Mouse (Mus musculus) liver, embryonic 14.5 days (tissue): ENCODE data around the gene Rcsd1. TPM values are rescaled to one million over a fixed set of nuclear protein-coding genes. Genes with fewer than 3 reads are reported as not detected.

Experiments
- ATAC-seq: fragments of 200-750 bp; cut with Nextera tagmentation; 2 replicates; pipeline ENCODE4 v1.8.0; 2017; ENCODE audit warnings: moderate number of reproducible peaks, mild to moderate bottlenecking, moderate library complexity; ENCODE audit not compliant: insufficient read depth
- DNase-seq, 3 experiments: peaks; one replicate each; pipeline ENCODE4 v3.0.0-alpha.2; 2012 to 2013; ENCODE audit warnings: low read depth in 3 of 3, low spot score in 3 of 3
- H3K27ac ChIP-seq: fragments of 300-500 bp; sonication (generic); 2 replicates; pipeline ENCODE4 v1.5.1; 2014; ENCODE audit warnings: moderate library complexity, mild to moderate bottlenecking, control low read depth, inconsistent platforms
- H3K27me3 ChIP-seq: fragments of 300-500 bp; sonication (generic); 2 replicates; pipeline ENCODE4 v1.6.1; 2014; ENCODE audit warnings: mild to moderate bottlenecking, low read length, moderate library complexity; ENCODE audit not compliant: control insufficient read depth, insufficient read depth
- H3K36me3 ChIP-seq: fragments of 300-500 bp; sonication (generic); replicated peaks from 2 replicates; pipeline ENCODE4 v1.6.1; 2014; ENCODE audit warnings: low read depth; ENCODE audit not compliant: control insufficient read depth, insufficient read depth
- H3K4me1 ChIP-seq, 2 experiments: fragments of 200-500 bp in 1 of 2; fragments of 300-500 bp in 1 of 2; sonication (generic) in 1 of 2; replicated peaks; 2 replicates each; pipeline ENCODE4 v1.6.1; 2012 to 2014; ENCODE audit warnings: antibody characterized with exemption in 1 of 2, inconsistent platforms in 1 of 2, low read length in 1 of 2; ENCODE audit not compliant: control insufficient read depth in 2 of 2, insufficient read depth in 2 of 2
- H3K4me2 ChIP-seq: fragments of 300-500 bp; sonication (generic); 2 replicates; pipeline ENCODE4 v1.6.1; 2014; ENCODE audit warnings: low read depth, mild to moderate bottlenecking, control low read depth, moderate library complexity
- H3K4me3 ChIP-seq, 2 experiments: fragments of 200-500 bp in 1 of 2; fragments of 300-500 bp in 1 of 2; sonication (generic) in 1 of 2; 2 replicates each; pipeline ENCODE4 v1.5.1; 2012 to 2014; ENCODE audit warnings: low read depth in 2 of 2, low read length in 2 of 2, mild to moderate bottlenecking in 2 of 2, control low read depth in 1 of 2, inconsistent platforms in 1 of 2, moderate library complexity in 1 of 2; ENCODE audit not compliant: insufficient read depth in 1 of 2
- H3K9ac ChIP-seq: fragments of 300-500 bp; sonication (generic); replicated peaks from 2 replicates; pipeline ENCODE4 v1.6.1; 2014; ENCODE audit warnings: mild to moderate bottlenecking, control low read depth, moderate library complexity
- H3K9me3 ChIP-seq: fragments of 300-500 bp; sonication (generic); 2 replicates; pipeline ENCODE4 v1.6.1; 2016; ENCODE audit warnings: low read length, mixed read lengths; ENCODE audit not compliant: control insufficient read depth
- CTCF ChIP-seq: IDR thresholded peaks from 2 replicates; pipeline ENCODE4 v1.5.1; 2016; ENCODE audit warnings: antibody characterized with exemption, low read depth, control low read depth
- EP300 ChIP-seq: IDR thresholded peaks from 2 replicates; pipeline ENCODE4 v1.6.1; 2016; ENCODE audit warnings: antibody characterized with exemption, low read depth
- WGBS: fragments of 180-500 bp; shearing (Covaris S2); extraction: QIAGEN DNeasy Blood & Tissue Kit; methylation state at CpG from one replicate; pipeline ENCODE4 v1.1.7; 2014; ENCODE audit not compliant: insufficient replicate concordance; 5-methylcytosine and 5-hydroxymethylcytosine counted together
- polyA plus RNA-seq, 2 experiments: library from polyadenylated mRNA; depleted of rRNA in 1 of 2; stranded (reverse) in 1 of 2; unstranded in 1 of 2; fragments of >200 nt; fragmentation: Nextera tagmentation in 1 of 2; extraction: Ambion mirVana in 1 of 2; gene quantifications; 2 replicates each; pipeline versions ENCODE4 v1.2.1 to v1.2.3; 2012 to 2014

Gene Rcsd1
- polyA plus RNA-seq, 2 experiments, result 2.4 to 4.8 TPM

GRCm38 (mm10) chr1:165735826-165736818 lies 26.6 kb upstream of the Rcsd1 start:
- 0 out of 4 replicates have a peak overlapping the region, but pooled peaks of 1 of the 2 experiments have one; percentile 2 for H3K4me3 ChIP-seq
- no peaks in the 10 kb centered on the region; the same call in 1 of the 2 replicates for H3K27me3 ChIP-seq
- peaks cover 0 to 7% of the 10 kb centered on the region in 2 experiments; a peak in 2 of 4 replicates for H3K4me1 ChIP-seq
- ATAC-seq (peak; percentile 61), DNase-seq (peak; percentile 59 to 67 (median 64))
- WGBS, result 26% methylated on average over 20 of the region's 20 CpGs
- no peak for TF ChIP-seq EP300
- TF ChIP-seq CTCF, result peak; percentile 94
- no peak overlapping the region for H3K9ac ChIP-seq
- H3K9me3 ChIP-seq, result no peaks in the 10 kb centered on the region
- H3K27ac ChIP-seq, result no peak overlapping the region
- H3K4me2 ChIP-seq, result peak overlapping the region; percentile 11; the same call in 1 of the 2 replicates
- H3K36me3 ChIP-seq, result no peaks in the 10 kb centered on the region

- Histone ChIP-seq H3K36me3 (no peaks in the 10 kb centered on the region), H3K4me2 (no peak overlapping the region), H3K9me3 (no peaks in the 10 kb centered on the region), H3K4me1 (peaks cover 0 to 7% of the 10 kb centered on the region in 2 experiments; a peak in 2 of 4 replicates), H3K9ac (no peak overlapping the region), H3K27me3 (no peaks in the 10 kb centered on the region; the same call in 1 of the 2 replicates), H3K27ac (no peak overlapping the region), H3K4me3 (no peak overlapping the region)
- TF ChIP-seq EP300, result no peak
- no peak for TF ChIP-seq CTCF
- no peak for DNase-seq
- ATAC-seq, result no peak
- 65% methylated on average over 2 of the region's 2 CpGs for WGBS
Observed at GRCm38 (mm10) chr1:165734840-165735239, 25.3 kb upstream of the Rcsd1 start.

DNA sequence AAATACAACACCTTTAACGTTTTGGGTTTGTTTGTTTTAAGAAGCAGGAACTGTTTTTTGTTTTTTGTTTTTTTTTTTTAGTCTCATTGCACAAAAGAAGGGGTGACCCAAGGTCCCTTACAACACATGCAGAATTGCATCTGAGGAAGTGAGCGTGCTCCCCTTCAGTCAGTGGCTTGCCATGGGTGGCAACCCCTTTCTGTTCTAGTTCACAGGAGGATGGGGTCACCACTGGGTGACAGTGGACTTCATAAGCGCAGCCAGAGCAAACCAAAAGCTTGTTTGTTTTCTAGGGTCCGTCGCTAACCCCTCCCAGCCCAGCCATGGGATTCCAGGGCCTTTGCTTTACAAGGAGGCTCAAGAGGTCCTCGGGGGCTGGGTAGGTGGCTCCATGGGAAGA lies 22.0 kb upstream of the Rcsd1 start:
- H3K4me1 ChIP-seq, result peaks cover 0 to 6% of the 10 kb centered on the region in 2 experiments; a peak in 2 of 4 replicates
- no peak overlapping the region for H3K4me3 ChIP-seq

GRCm38 (mm10) chr1:165730129-165730528 lies 20.6 kb upstream of the Rcsd1 start:
- no peak overlapping the region for H3K9ac ChIP-seq
- no peaks in the 10 kb centered on the region for H3K27me3 ChIP-seq
- WGBS, result 12% methylated on average over 1 of the region's 1 CpGs
- no peaks in the 10 kb centered on the region for H3K9me3 ChIP-seq
- ATAC-seq (no peak), DNase-seq (no peak)
- no peak overlapping the region for H3K4me3 ChIP-seq
- H3K27ac ChIP-seq, result no peak overlapping the region
- H3K4me1 ChIP-seq, result no peaks in the 10 kb centered on the region; a peak in 1 of 4 replicates
- H3K36me3 ChIP-seq, result no peaks in the 10 kb centered on the region
- TF ChIP-seq CTCF (no peak), EP300 (no peak)
- no peak overlapping the region for H3K4me2 ChIP-seq

More for the DNA sequence above, 22.0 kb upstream of the Rcsd1 start:
- Histone ChIP-seq H3K9me3 (no peaks in the 10 kb centered on the region), H3K4me2 (no peak overlapping the region), H3K9ac (no peak overlapping the region), H3K27ac (no peak overlapping the region), H3K27me3 (no peaks in the 10 kb centered on the region; the same call in 1 of the 2 replicates), H3K36me3 (no peaks in the 10 kb centered on the region)
- ATAC-seq (no peak), DNase-seq (no peak)
- TF ChIP-seq EP300, result no peak
- no peak for TF ChIP-seq CTCF
- WGBS, result 57% methylated on average over 6 of the region's 6 CpGs

DNA sequence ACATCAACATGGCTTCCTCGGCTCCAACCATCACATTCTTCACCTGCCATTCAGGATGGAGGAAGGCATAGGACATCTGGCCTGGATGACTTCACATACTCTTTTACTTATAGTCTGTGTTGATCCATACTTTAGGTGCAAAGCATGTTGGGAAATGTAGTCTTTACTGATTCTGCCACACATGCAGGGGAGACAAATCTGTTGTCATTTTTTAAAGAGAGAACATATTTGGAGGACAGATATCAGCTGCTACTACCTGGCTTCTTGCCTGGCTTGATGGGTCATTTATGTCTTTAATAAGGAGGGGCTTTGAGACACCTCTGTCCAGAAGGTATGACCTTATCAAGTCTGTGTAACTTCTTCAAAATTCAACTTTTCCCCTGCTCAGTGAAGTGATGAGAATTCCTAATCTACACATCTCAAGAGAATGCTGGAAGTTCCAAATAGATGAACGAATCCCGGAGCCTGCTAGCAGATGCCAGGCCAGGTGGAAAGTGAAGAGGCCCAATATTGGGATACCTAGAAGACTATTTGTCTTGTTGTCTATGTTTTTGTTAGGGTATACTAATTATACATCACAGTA lies 18.6 kb upstream of the Rcsd1 start:
- Histone ChIP-seq H3K4me1 (no peaks in the 10 kb centered on the region; a peak in 1 of 4 replicates), H3K27me3 (no peaks in the 10 kb centered on the region), H3K27ac (no peak overlapping the region), H3K4me3 (no peak overlapping the region), H3K9me3 (no peaks in the 10 kb centered on the region), H3K9ac (no peak overlapping the region), H3K36me3 (no peaks in the 10 kb centered on the region), H3K4me2 (no peak overlapping the region)
- WGBS, result 54% methylated on average over 3 of the region's 3 CpGs
- DNase-seq (no peak), ATAC-seq (no peak)
- TF ChIP-seq EP300, result no peak
- no peak for TF ChIP-seq CTCF
